Comparison of ENCODE assay signal across 8 mouse cellular contexts in genomic region chr9:44880309-44881081, GRCm38 (mm10). TPM values are rescaled to one million over a fixed set of nuclear protein-coding genes. Genes with fewer than 3 reads are reported as not detected.
DNase-seq lines count a peak whose midpoint lies in the region; ATAC-seq and TF ChIP-seq lines count a peak whose summit lies in the region.

No protein-coding gene starts in this region.

- DNase-seq in layer of hippocampus, adult 2 months (ENCODE audit: low spot score in 2 of 2), result peak in 1 of 2 experiments; percentile 25
- DNase-seq in layer of hippocampus, postnatal 36 days, result no peak
- DNase-seq in NIH3T3 (ENCODE audit: low read depth), result peak; percentile 33
- DNase-seq in embryo, embryonic 11 days, result peak; percentile 46
- DNase-seq in limb, embryonic 11.5 days (ENCODE audit: low spot score), result peak; percentile 45
- peak; percentile 51 for DNase-seq in midbrain, embryonic 14.5 days
- DNase-seq in thymus, postnatal 25 days, result peak; percentile 35

- peak overlapping the region; percentile 100 for H3K27ac ChIP-seq in layer of hippocampus, adult 2 months
- H3K27ac ChIP-seq in heart, embryonic 15.5 days, result peak overlapping the region; percentile 94
- H3K27ac ChIP-seq in limb, embryonic 11.5 days (replicated peaks; ENCODE audit: low read depth, low read length), result peak overlapping the region; percentile 95
- H3K27ac ChIP-seq in midbrain, embryonic 14.5 days (replicated peaks; ENCODE audit: low read depth, low read length), result peak overlapping the region; percentile 99

- no peaks in the 10 kb centered on the region for H3K9me3 ChIP-seq in heart, embryonic 15.5 days (replicated peaks)
- H3K9me3 ChIP-seq in limb, embryonic 11.5 days (ENCODE audit: control insufficient read depth, low read length), result no peaks in the 10 kb centered on the region
- no peaks in the 10 kb centered on the region for H3K9me3 ChIP-seq in midbrain, embryonic 14.5 days (ENCODE audit: control insufficient read depth, low read length)

- peak overlapping the region; percentile 100 for H3K4me2 ChIP-seq in heart, embryonic 15.5 days
- H3K4me2 ChIP-seq in limb, embryonic 11.5 days (ENCODE audit: low read depth, severe bottlenecking), result peak overlapping the region; percentile 77
- H3K4me2 ChIP-seq in midbrain, embryonic 14.5 days (ENCODE audit: low read length), result peak overlapping the region; percentile 90

- peak; percentile 7 for ATAC-seq in heart, embryonic 15.5 days (replicated peaks; ENCODE audit: insufficient number of reproducible peaks, insufficient read depth, low FRiP score, low read depth)
- no peak for ATAC-seq in limb, embryonic 11.5 days (ENCODE audit: insufficient number of reproducible peaks, low FRiP score, low TSS enrichment, low read depth)
- peak; percentile 15; the same call in 1 of the 2 replicates for ATAC-seq in midbrain, embryonic 14.5 days (ENCODE audit: low FRiP score, low TSS enrichment)

- no peak for TF ChIP-seq CTCF in layer of hippocampus, adult 2 months (conservative IDR thresholded peaks at IDR 0.05)

- WGBS in heart, embryonic 15.5 days, result under 1% methylated on average over 42 of the region's 44 CpGs
- WGBS in limb, embryonic 11.5 days, result under 1% methylated on average over 34 of the region's 44 CpGs
- WGBS in midbrain, embryonic 14.5 days, result 1% methylated on average over 43 of the region's 44 CpGs

- H3K4me3 ChIP-seq in layer of hippocampus, adult 2 months, result peak overlapping the region; percentile 94
- peak overlapping the region; percentile 99 for H3K4me3 ChIP-seq in heart, embryonic 15.5 days
- H3K4me3 ChIP-seq in limb, embryonic 11.5 days (ENCODE audit: low read depth, low read length), result peak overlapping the region; percentile 99
- H3K4me3 ChIP-seq in midbrain, embryonic 14.5 days (replicated peaks; ENCODE audit: low read depth, low read length), result peak overlapping the region; percentile 99

- no peaks in the 10 kb centered on the region for H3K36me3 ChIP-seq in heart, embryonic 15.5 days
- H3K36me3 ChIP-seq in limb, embryonic 11.5 days (ENCODE audit: control insufficient read depth, insufficient read depth, low read length), result no peaks in the 10 kb centered on the region
- H3K36me3 ChIP-seq in midbrain, embryonic 14.5 days (ENCODE audit: control insufficient read depth, insufficient read depth, low read length), result no peaks in the 10 kb centered on the region

- H3K4me1 ChIP-seq in heart, embryonic 15.5 days (replicated peaks), result peaks cover 53% of the 10 kb centered on the region
- peaks cover 9% of the 10 kb centered on the region for H3K4me1 ChIP-seq in limb, embryonic 11.5 days (ENCODE audit: control insufficient read depth, insufficient read depth, low read length)
- peaks cover 33% of the 10 kb centered on the region for H3K4me1 ChIP-seq in midbrain, embryonic 14.5 days (ENCODE audit: control insufficient read depth, insufficient read depth, low read length)

- H3K27me3 ChIP-seq in heart, embryonic 15.5 days, result no peaks in the 10 kb centered on the region
- H3K27me3 ChIP-seq in limb, embryonic 11.5 days (ENCODE audit: control insufficient read depth, insufficient read depth, low read length), result no peaks in the 10 kb centered on the region
- H3K27me3 ChIP-seq in midbrain, embryonic 14.5 days (ENCODE audit: control insufficient read depth, insufficient read depth, low read length), result no peaks in the 10 kb centered on the region

- H3K9ac ChIP-seq in heart, embryonic 15.5 days, result peak overlapping the region; percentile 99
- peak overlapping the region; percentile 93 for H3K9ac ChIP-seq in limb, embryonic 11.5 days (ENCODE audit: low read length)
- H3K9ac ChIP-seq in midbrain, embryonic 14.5 days (replicated peaks; ENCODE audit: low read length), result peak overlapping the region; percentile 94

RNA-seq across cellular contexts. Expression of gene Kmt2a, which starts 0.6 kb away (rescaled TPM):
- 10 to 100 TPM; 68.3 to 80.7 TPM for total RNA-seq in layer of hippocampus, adult 2 months (2021)
- 10 to 100 TPM; 61.3 to 78.3 TPM for total RNA-seq in layer of hippocampus, postnatal 36 days (2021)
- 9.3 and 10.1 TPM in 2 replicates for polyA plus RNA-seq in heart, embryonic 15.5 days (2015; fragmentation: Nextera tagmentation; extraction: Ambion mirVana)
- polyA plus RNA-seq in limb, embryonic 11.5 days (2014; fragmentation: Nextera tagmentation; extraction: Ambion mirVana), result 13.7 and 14.8 TPM in 2 replicates
- 21.0 and 22.2 TPM in 2 replicates for polyA plus RNA-seq in midbrain, embryonic 14.5 days (2014; fragmentation: Nextera tagmentation; extraction: Ambion mirVana)

RNA-seq across cellular contexts. Expression of gene Atp5l, which starts 40.0 kb away (rescaled TPM):
- 100 to 1,000 TPM; 309 to 349 TPM for total RNA-seq in layer of hippocampus, adult 2 months (2021)
- 100 to 1,000 TPM; 339 to 375 TPM for total RNA-seq in layer of hippocampus, postnatal 36 days (2021)
- polyA plus RNA-seq in heart, embryonic 15.5 days (2015; fragmentation: Nextera tagmentation; extraction: Ambion mirVana), result 1,028 and 1,424 TPM in 2 replicates
- 574 and 614 TPM in 2 replicates for polyA plus RNA-seq in limb, embryonic 11.5 days (2014; fragmentation: Nextera tagmentation; extraction: Ambion mirVana)
- 698 and 917 TPM in 2 replicates for polyA plus RNA-seq in midbrain, embryonic 14.5 days (2014; fragmentation: Nextera tagmentation; extraction: Ambion mirVana)

Comparison
In these comparisons a context has a peak if more than half of its experiments do, and no peak if none do; other contexts are left out.
1. DNase-seq: peak in NIH3T3 (single experiment), embryo, embryonic 11 days (single experiment), limb, embryonic 11.5 days (single experiment), midbrain, embryonic 14.5 days (single experiment) and thymus, postnatal 25 days (single experiment); none in layer of hippocampus, postnatal 36 days (0 of 2).
2. Peak in every context shown above with its lines, with median percentiles within 50 percentile points of each other: H3K27ac ChIP-seq, H3K4me3 ChIP-seq, H3K4me2 ChIP-seq and H3K9ac ChIP-seq.